Mouse (Mus musculus) stomach, embryonic 16.5 days (tissue): Measurements from ENCODE around the gene Cfap61. TPM values are rescaled to one million over a fixed set of nuclear protein-coding genes. Genes with fewer than 3 reads are reported as not detected.

Experiments
- ATAC-seq: fragments of 200-750 bp; cut with Nextera tagmentation; 2 replicates; pipeline ENCODE4 v1.8.0; 2017; ENCODE audit warnings: moderate number of reproducible peaks, moderate TSS enrichment; ENCODE audit not compliant: insufficient read depth, low FRiP score
- H3K27ac ChIP-seq: fragments of 300-500 bp; sonication (generic); 2 replicates; pipeline ENCODE4 v1.5.1; 2014; ENCODE audit warnings: low read length
- H3K27me3 ChIP-seq: fragments of 300-500 bp; sonication (generic); 2 replicates; pipeline ENCODE4 v1.6.1; 2014; ENCODE audit warnings: low read length, control low read depth, mixed read lengths; ENCODE audit not compliant: control insufficient read depth, insufficient read depth
- H3K36me3 ChIP-seq: fragments of 300-500 bp; sonication (generic); 2 replicates; pipeline ENCODE4 v1.6.1; 2014; ENCODE audit warnings: low read length; ENCODE audit not compliant: control insufficient read depth, insufficient read depth
- H3K4me1 ChIP-seq: fragments of 300-500 bp; sonication (generic); 2 replicates; pipeline ENCODE4 v1.6.1; 2014; ENCODE audit warnings: low read length, control low read depth, mixed read lengths; ENCODE audit not compliant: control insufficient read depth, insufficient read depth
- H3K4me2 ChIP-seq: fragments of 300-500 bp; sonication (generic); 2 replicates; pipeline ENCODE4 v1.6.1; 2014; ENCODE audit warnings: low read depth, low read length, mixed read lengths
- H3K4me3 ChIP-seq: fragments of 300-500 bp; sonication (generic); replicated peaks from 2 replicates; pipeline ENCODE4 v1.5.1; 2014; ENCODE audit warnings: mild to moderate bottlenecking, low read length
- H3K9ac ChIP-seq: fragments of 300-500 bp; sonication (generic); 2 replicates; pipeline ENCODE4 v1.6.1; 2014; ENCODE audit warnings: low read length
- H3K9me3 ChIP-seq: fragments of 300-500 bp; sonication (generic); replicated peaks from 2 replicates; pipeline ENCODE4 v1.6.1; 2016; ENCODE audit warnings: low read length, control low read depth; ENCODE audit not compliant: control insufficient read depth
- WGBS: fragments of 180-500 bp; shearing (Covaris S2); extraction: QIAGEN DNeasy Blood & Tissue Kit; methylation state at CpG from one replicate; pipeline ENCODE4 v1.1.7; 2014; 5-methylcytosine and 5-hydroxymethylcytosine counted together
- polyA plus RNA-seq: library from polyadenylated mRNA; unstranded; fragments of >200 nt; fragmentation: Nextera tagmentation; extraction: Ambion mirVana; gene quantifications from 2 replicates; pipeline ENCODE4 v1.2.1, GENCODE M21; 2015

Cfap61 gene
- polyA plus RNA-seq, 1 experiment from 2014 or later: 0.13 TPM

GRCm38 (mm10) chr2:146218161-146218691, 283.6 kb downstream of the Cfap61 start:
- Histone ChIP-seq H3K27me3 (peaks cover 71% of the 10 kb centered on the region), H3K36me3 (no peaks in the 10 kb centered on the region), H3K27ac (no peak overlapping the region), H3K9me3 (no peaks in the 10 kb centered on the region), H3K4me3 (peak overlapping the region; percentile 33), H3K4me1 (peaks cover 28% of the 10 kb centered on the region), H3K4me2 (peak overlapping the region; percentile 49), H3K9ac (no peak overlapping the region)
- no peak for ATAC-seq
- WGBS: under 1% methylated on average over 40 of the region's 40 CpGs

GRCm38 (mm10) chr2:146218881-146219535, 284.4 kb downstream of the Cfap61 start:
- peaks cover 78% of the 10 kb centered on the region for H3K27me3 ChIP-seq
- H3K27ac ChIP-seq: no peak overlapping the region
- no peak overlapping the region for H3K4me3 ChIP-seq
- H3K36me3 ChIP-seq: no peaks in the 10 kb centered on the region
- H3K9me3 ChIP-seq: no peaks in the 10 kb centered on the region
- WGBS: 6% methylated on average over 19 of the region's 19 CpGs
- peaks cover 32% of the 10 kb centered on the region for H3K4me1 ChIP-seq
- no peak overlapping the region for H3K4me2 ChIP-seq
- no peak for ATAC-seq
- H3K9ac ChIP-seq: no peak overlapping the region

GRCm38 (mm10) chr2:146219791-146220190, 285.2 kb downstream of the Cfap61 start:
- Histone ChIP-seq H3K4me3 (no peak overlapping the region), H3K27ac (no peak overlapping the region), H3K36me3 (no peaks in the 10 kb centered on the region), H3K4me1 (peaks cover 32% of the 10 kb centered on the region), H3K9ac (no peak overlapping the region), H3K27me3 (peaks cover 82% of the 10 kb centered on the region), H3K4me2 (no peak overlapping the region), H3K9me3 (no peaks in the 10 kb centered on the region)
- no peak for ATAC-seq
- 12% methylated on average over 11 of the region's 11 CpGs for WGBS

GRCm38 (mm10) chr2:146220591-146221075, 286.0 kb downstream of the Cfap61 start:
- Histone ChIP-seq H3K4me2 (peak overlapping the region; percentile 96), H3K27me3 (peaks cover 82% of the 10 kb centered on the region), H3K4me3 (peak overlapping the region; percentile 53), H3K9me3 (no peaks in the 10 kb centered on the region), H3K27ac (no peak overlapping the region), H3K36me3 (no peaks in the 10 kb centered on the region), H3K9ac (no peak overlapping the region), H3K4me1 (peaks cover 32% of the 10 kb centered on the region)
- ATAC-seq: no peak
- 3% methylated on average over 24 of the region's 24 CpGs for WGBS

GRCm38 (mm10) chr2:146221076-146221928, 286.7 kb downstream of the Cfap61 start, which contains the start of gene Insm1:
TSS of gene Insm1 (plus strand) at chr2:146221921.
- Histone ChIP-seq H3K9me3 (no peaks in the 10 kb centered on the region), H3K4me3 (peak within 1 kb of the TSS; percentile 53), H3K36me3 (no peaks in the 10 kb centered on the region), H3K27me3 (peaks cover 82% of the 10 kb centered on the region), H3K4me2 (peak within 1 kb of the TSS; percentile 96), H3K4me1 (peaks cover 32% of the 10 kb centered on the region), H3K27ac (no peak within 1 kb of the TSS), H3K9ac (peak within 1 kb of the TSS; percentile 48)
- under 1% methylated on average over 60 of the region's 86 CpGs for WGBS
- peak; percentile 68 for ATAC-seq

GRCm38 (mm10) chr2:146221929-146222278, 287.3 kb downstream of the Cfap61 start:
- Histone ChIP-seq H3K9ac (peak overlapping the region; percentile 48), H3K27me3 (peaks cover 83% of the 10 kb centered on the region)
- peak; percentile 39 for ATAC-seq

GRCm38 (mm10) chr2:146222279-146223175, 287.9 kb downstream of the Cfap61 start:
- no peak overlapping the region for H3K27ac ChIP-seq

More at GRCm38 (mm10) chr2:146221929-146222278, 287.3 kb downstream of the Cfap61 start:
- Histone ChIP-seq H3K36me3 (no peaks in the 10 kb centered on the region), H3K4me1 (peaks cover 32% of the 10 kb centered on the region), H3K27ac (no peak overlapping the region), H3K4me3 (peak overlapping the region; percentile 53), H3K4me2 (peak overlapping the region; percentile 96), H3K9me3 (no peaks in the 10 kb centered on the region)
- WGBS: under 1% methylated on average over 42 of the region's 44 CpGs

GRCm38 (mm10) chr2:146223176-146223905, 288.8 kb downstream of the Cfap61 start:
- 1% methylated on average over 73 of the region's 75 CpGs for WGBS

More at GRCm38 (mm10) chr2:146222279-146223175, 287.9 kb downstream of the Cfap61 start:
- H3K4me3 ChIP-seq: peak overlapping the region; percentile 53
- peak; percentile 23; the same call in 1 of the 2 replicates for ATAC-seq
- peak overlapping the region; percentile 96 for H3K4me2 ChIP-seq
- peak overlapping the region; percentile 48 for H3K9ac ChIP-seq
- no peaks in the 10 kb centered on the region for H3K9me3 ChIP-seq
- H3K36me3 ChIP-seq: no peaks in the 10 kb centered on the region
- H3K4me1 ChIP-seq: peaks cover 32% of the 10 kb centered on the region
- H3K27me3 ChIP-seq: peaks cover 83% of the 10 kb centered on the region
- WGBS: under 1% methylated on average over 91 of the region's 133 CpGs

More at GRCm38 (mm10) chr2:146223176-146223905, 288.8 kb downstream of the Cfap61 start:
- peaks cover 26% of the 10 kb centered on the region for H3K4me1 ChIP-seq
- no peaks in the 10 kb centered on the region for H3K9me3 ChIP-seq
- peaks cover 82% of the 10 kb centered on the region for H3K27me3 ChIP-seq
- H3K4me2 ChIP-seq: peak overlapping the region; percentile 96
- no peak overlapping the region for H3K27ac ChIP-seq
- H3K36me3 ChIP-seq: no peaks in the 10 kb centered on the region
- ATAC-seq: no peak
- peak overlapping the region; percentile 48; the same call in 1 of the 2 replicates for H3K9ac ChIP-seq
- peak overlapping the region; percentile 53 for H3K4me3 ChIP-seq
